Mouse (Mus musculus) erythroblast, embryonic 14.5 days (primary cell): ENCODE results near the gene Gm20538.

Source experiments
- GATA1 ChIP-seq: IDR thresholded peaks from 2 replicates; pipeline ENCODE4 v1.6.1; 2012; ENCODE audit warnings: low read length, inconsistent platforms, mixed read lengths
- TAL1 ChIP-seq: IDR thresholded peaks from 3 replicates; pipeline ENCODE4 v1.6.1; 2012; ENCODE audit warnings: low read length, inconsistent platforms, mixed read lengths

GRCm38 (mm10) chr19:44519152-44519551 is 33.5 kb downstream of the Gm20538 start:
- TF ChIP-seq GATA1 (no peak), TAL1 (no peak)
